Mouse (Mus musculus) intestine, postnatal 0 days (tissue): ENCODE measurements around the gene Crtc3. TPM values are rescaled to one million over a fixed set of nuclear protein-coding genes. Genes with fewer than 3 reads are reported as not detected.
A peak's percentile ranks its signal among the peaks of the same experiment; 100 is the strongest.

ENCODE experiments used
- ATAC-seq: fragments of 200-750 bp; cut with Nextera tagmentation; 2 replicates; pipeline ENCODE4 v1.8.0; 2017; ENCODE audit warnings: mild to moderate bottlenecking, moderate TSS enrichment, moderate library complexity
- H3K27ac ChIP-seq: fragments of 300-500 bp; sonication (generic); 2 replicates; pipeline ENCODE4 v1.5.1; 2014; ENCODE audit warnings: mild to moderate bottlenecking, low read depth, low read length, moderate library complexity
- H3K27me3 ChIP-seq: fragments of 300-500 bp; sonication (generic); replicated peaks from 2 replicates; pipeline ENCODE4 v1.6.1; 2014; ENCODE audit warnings: low read length, mixed read lengths; ENCODE audit not compliant: control insufficient read depth, insufficient read depth
- H3K36me3 ChIP-seq: fragments of 300-500 bp; sonication (generic); 2 replicates; pipeline ENCODE4 v1.6.1; 2014; ENCODE audit warnings: mild to moderate bottlenecking, moderate library complexity; ENCODE audit not compliant: control insufficient read depth, insufficient read depth
- H3K4me1 ChIP-seq: fragments of 300-500 bp; sonication (generic); replicated peaks from 2 replicates; pipeline ENCODE4 v1.6.1; 2014; ENCODE audit warnings: antibody characterized with exemption, low read length, mixed read lengths; ENCODE audit not compliant: control insufficient read depth, insufficient read depth
- H3K4me2 ChIP-seq: fragments of 300-500 bp; sonication (generic); replicated peaks from 2 replicates; pipeline ENCODE4 v1.6.1; 2014; ENCODE audit warnings: low read depth, mild to moderate bottlenecking, moderate library complexity
- H3K4me3 ChIP-seq: fragments of 300-500 bp; sonication (generic); 2 replicates; pipeline ENCODE4 v1.5.1; 2014; ENCODE audit warnings: low read depth, low read length
- H3K9ac ChIP-seq: fragments of 300-500 bp; sonication (generic); 2 replicates; pipeline ENCODE4 v1.6.1; 2014; ENCODE audit warnings: mild to moderate bottlenecking, low read depth, low read length
- H3K9me3 ChIP-seq: fragments of 300-500 bp; sonication (generic); 2 replicates; pipeline ENCODE4 v1.6.1; 2016; ENCODE audit warnings: mixed run types; ENCODE audit not compliant: control insufficient read depth
- CTCF ChIP-seq: sonication (generic); IDR thresholded peaks from 2 replicates; pipeline ENCODE4 v1.5.1; 2016; ENCODE audit warnings: low read depth, mild to moderate bottlenecking, control low read depth, antibody characterized with exemption, moderate library complexity
- WGBS: fragments of 180-500 bp; shearing (Covaris S2); extraction: QIAGEN DNeasy Blood & Tissue Kit; methylation state at CpG from one replicate; pipeline ENCODE4 v1.1.7; 2014; 5-methylcytosine and 5-hydroxymethylcytosine counted together
- polyA plus RNA-seq: library from polyadenylated mRNA; unstranded; fragments of >200 nt; fragmentation: Nextera tagmentation; extraction: Ambion mirVana; gene quantifications from 2 replicates; pipeline ENCODE4 v1.2.1, GENCODE M21; 2015

Crtc3 gene
- polyA plus RNA-seq, 1 experiment from 2014 or later: 11.5 TPM

GRCm38 (mm10) chr7:80672323-80672722 lies 16.4 kb downstream of the Crtc3 start:
- Histone ChIP-seq H3K27me3 (no peaks in the 10 kb centered on the region), H3K9me3 (no peaks in the 10 kb centered on the region), H3K36me3 (peaks cover 10% of the 10 kb centered on the region), H3K4me3 (no peak overlapping the region), H3K27ac (no peak overlapping the region), H3K9ac (no peak overlapping the region), H3K4me2 (no peak overlapping the region), H3K4me1 (peaks cover 3% of the 10 kb centered on the region; the same call in 1 of the 2 replicates)
- 75% methylated on average over 3 of the region's 3 CpGs for WGBS
- ATAC-seq: no peak
- no peak for TF ChIP-seq CTCF

GRCm38 (mm10) chr7:80670889-80671288 lies 17.8 kb downstream of the Crtc3 start:
- no peak overlapping the region for H3K4me3 ChIP-seq
- H3K27me3 ChIP-seq: no peaks in the 10 kb centered on the region
- peaks cover 7% of the 10 kb centered on the region for H3K4me1 ChIP-seq
- H3K27ac ChIP-seq: no peak overlapping the region
- no peaks in the 10 kb centered on the region for H3K9me3 ChIP-seq
- no peaks in the 10 kb centered on the region for H3K36me3 ChIP-seq
- no peak for TF ChIP-seq CTCF
- ATAC-seq: no peak
- WGBS: 79% methylated on average over 6 of the region's 6 CpGs
- H3K4me2 ChIP-seq: no peak overlapping the region
- no peak overlapping the region for H3K9ac ChIP-seq

DNA sequence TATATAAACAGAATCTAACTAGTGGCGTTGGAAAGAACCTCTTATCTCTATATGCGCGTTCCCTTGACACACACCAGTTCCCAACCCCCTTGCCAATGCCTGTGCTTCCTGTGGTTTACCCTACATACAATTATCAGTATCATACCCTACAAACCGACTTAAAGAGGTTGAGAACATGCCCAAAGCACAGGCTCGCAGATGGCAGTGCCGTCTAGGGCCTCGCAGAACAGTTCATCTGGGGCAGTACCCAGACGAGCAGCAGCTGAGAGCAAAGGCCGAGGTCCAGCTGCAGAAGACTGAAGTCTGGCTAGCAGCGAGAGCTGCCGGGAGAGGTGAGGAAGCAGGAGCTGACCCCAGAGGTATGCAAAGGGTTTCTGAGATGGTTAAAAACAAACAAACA lies 21.5 kb downstream of the Crtc3 start:
- peaks cover 7% of the 10 kb centered on the region for H3K4me1 ChIP-seq
- H3K4me3 ChIP-seq: no peak overlapping the region
- H3K36me3 ChIP-seq: no peaks in the 10 kb centered on the region
- H3K9me3 ChIP-seq: no peaks in the 10 kb centered on the region
- H3K27ac ChIP-seq: peak overlapping the region; percentile 10
- no peaks in the 10 kb centered on the region for H3K27me3 ChIP-seq
- no peak for TF ChIP-seq CTCF
- no peak for ATAC-seq
- H3K9ac ChIP-seq: no peak overlapping the region
- 19% methylated on average over 11 of the region's 11 CpGs for WGBS
- peak overlapping the region; percentile 6; the same call in 1 of the 2 replicates for H3K4me2 ChIP-seq

- Histone ChIP-seq H3K4me2 (peak overlapping the region; percentile 6; the same call in 1 of the 2 replicates), H3K4me1 (peaks cover 7% of the 10 kb centered on the region), H3K4me3 (no peak overlapping the region), H3K9ac (no peak overlapping the region), H3K36me3 (no peaks in the 10 kb centered on the region), H3K27me3 (no peaks in the 10 kb centered on the region), H3K27ac (peak overlapping the region; percentile 10; the same call in 1 of the 2 replicates), H3K9me3 (no peaks in the 10 kb centered on the region)
- no peak for TF ChIP-seq CTCF
- WGBS: 50% methylated on average over 10 of the region's 10 CpGs
- ATAC-seq: no peak
Observed at GRCm38 (mm10) chr7:80666198-80666915, 22.3 kb downstream of the Crtc3 start.

- Histone ChIP-seq H3K36me3 (0 out of 2 replicates have a peak, but pooled peaks cover under 1% of the 10 kb centered on the region), H3K4me2 (no peak overlapping the region), H3K27me3 (no peaks in the 10 kb centered on the region), H3K9ac (no peak overlapping the region), H3K9me3 (no peaks in the 10 kb centered on the region), H3K4me1 (peaks cover 3% of the 10 kb centered on the region; the same call in 1 of the 2 replicates), H3K4me3 (no peak overlapping the region), H3K27ac (no peak overlapping the region)
- WGBS: 91% methylated on average over 4 of the region's 4 CpGs
- TF ChIP-seq CTCF: no peak
- ATAC-seq: no peak
Observed at GRCm38 (mm10) chr7:80661082-80661481, 27.6 kb downstream of the Crtc3 start.

- Histone ChIP-seq H3K4me1 (0 out of 2 replicates have a peak, but pooled peaks cover 3% of the 10 kb centered on the region), H3K36me3 (0 out of 2 replicates have a peak, but pooled peaks cover 4% of the 10 kb centered on the region), H3K9me3 (no peaks in the 10 kb centered on the region), H3K9ac (no peak overlapping the region), H3K4me3 (no peak overlapping the region), H3K4me2 (no peak overlapping the region), H3K27ac (no peak overlapping the region), H3K27me3 (no peaks in the 10 kb centered on the region)
- no peak for ATAC-seq
- 76% methylated on average over 4 of the region's 4 CpGs for WGBS
- no peak for TF ChIP-seq CTCF
Observed at GRCm38 (mm10) chr7:80660619-80661018, 28.1 kb downstream of the Crtc3 start.
